Mouse (Mus musculus): ENCODE measurements at regions not wholly inside any gene's neighbourhood (a gene's known extent, or its start where the extent isn't known, plus 50 kb on each side); places are given as distances from the start of the nearest gene placed in this dataset.

GRCm38 (mm10) chr19:22027577-22027976 lies 111.3 kb upstream of the Trpm3 start:
- DNase-seq (ENCODE audit: extremely low read depth, low read depth, low spot score), result no peak

DNA sequence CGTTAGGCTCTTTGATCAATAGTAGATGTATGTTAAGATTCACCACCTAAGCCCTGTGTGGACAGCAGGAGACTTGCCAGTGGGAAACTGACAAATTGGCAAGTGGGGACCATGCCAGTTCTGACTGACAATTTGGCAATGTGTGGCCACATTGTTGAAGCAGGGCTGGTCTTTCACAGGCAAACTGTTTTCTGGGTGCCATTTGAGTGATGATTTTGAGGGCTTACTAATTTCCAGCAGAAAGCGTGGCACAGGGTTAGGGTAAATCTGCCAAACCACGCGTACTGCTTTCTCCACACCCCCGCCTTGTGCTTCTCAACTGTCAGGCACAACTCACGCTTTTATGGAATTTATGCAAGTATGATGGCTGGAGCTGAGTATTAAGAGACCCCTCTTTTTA lies 91.2 kb upstream of the Trpm3 start:
- no peak for DNase-seq (ENCODE audit: extremely low read depth, low read depth, low spot score)

- no peak for DNase-seq (ENCODE audit: extremely low read depth, low read depth, low spot score)
Observed at GRCm38 (mm10) chr19:22066302-22066701, 72.5 kb upstream of the Trpm3 start.

- DNase-seq (ENCODE audit: extremely low read depth, low read depth, low spot score), result no peak
Observed at GRCm38 (mm10) chr19:22070246-22071030, 68.4 kb upstream of the Trpm3 start.

DNA sequence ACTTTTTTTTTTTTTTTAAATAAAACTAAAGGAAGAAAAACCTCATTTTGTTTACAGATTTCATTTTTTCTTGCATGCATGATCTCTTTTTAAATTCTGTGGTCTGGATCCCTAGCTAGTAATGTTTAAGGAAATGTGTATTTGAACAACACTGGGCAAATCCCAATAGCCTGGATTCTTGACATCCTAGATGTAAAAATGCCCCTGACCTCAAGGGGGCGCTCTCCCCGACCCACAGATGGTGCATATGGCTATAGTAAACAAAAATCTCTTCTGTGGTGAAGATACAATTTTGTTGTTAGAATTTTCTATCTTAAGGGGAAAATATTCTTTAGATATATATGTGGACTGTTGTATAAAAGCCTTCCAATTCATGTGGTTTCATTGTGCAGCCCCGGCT lies 67.1 kb upstream of the Trpm3 start:
- no peak for DNase-seq (ENCODE audit: extremely low read depth, low read depth, low spot score)

GRCm38 (mm10) chr19:22074042-22074441 lies 64.8 kb upstream of the Trpm3 start:
- DNase-seq (ENCODE audit: extremely low read depth, low read depth, low spot score), result no peak

DNA sequence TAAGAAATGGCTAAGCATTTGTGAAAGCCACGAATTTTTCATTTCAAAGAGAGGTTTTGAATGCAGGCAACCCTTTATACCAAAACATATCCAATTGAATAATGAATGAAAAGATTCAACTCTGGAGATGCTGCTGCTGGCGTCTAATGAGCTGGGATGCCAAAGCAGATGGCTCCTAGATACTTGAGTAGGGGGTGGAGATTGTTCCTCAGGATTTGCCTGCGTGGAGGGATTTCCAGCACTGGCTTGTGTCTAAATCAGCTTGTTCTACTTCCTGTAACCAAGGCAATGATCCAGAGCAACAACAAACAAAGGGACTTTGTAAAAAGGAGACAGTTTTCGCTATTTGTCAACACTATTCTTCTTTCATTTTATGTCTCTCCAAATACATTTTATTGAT lies 57.4 kb upstream of the Trpm3 start:
- DNase-seq (ENCODE audit: extremely low read depth, low read depth, low spot score), result no peak
